Mouse (Mus musculus) heart, embryonic 11.5 days (tissue): ENCODE data around the gene Vmn1r197. TPM values are rescaled to one million over a fixed set of nuclear protein-coding genes. Genes with fewer than 3 reads are reported as not detected.
"Not testable (repeated sequence)": the region's sequence is repeated elsewhere in the genome, so short reads cannot be mapped to it uniquely, and the experiment has no call there.

Experiments used
- ATAC-seq: fragments of 200-750 bp; cut with Nextera tagmentation; replicated peaks from 2 replicates; pipeline ENCODE4 v1.8.0; 2017; ENCODE audit warnings: moderate library complexity; ENCODE audit not compliant: insufficient number of reproducible peaks, low FRiP score, low TSS enrichment
- H3K27ac ChIP-seq: fragments of 300-500 bp; sonication (generic); 2 replicates; pipeline ENCODE4 v1.5.1; 2014; ENCODE audit warnings: mild to moderate bottlenecking, low read depth, low read length
- H3K27me3 ChIP-seq: fragments of 300-500 bp; sonication (generic); 2 replicates; pipeline ENCODE4 v1.6.1; 2014; ENCODE audit warnings: mild to moderate bottlenecking, low read length, mixed read lengths; ENCODE audit not compliant: control insufficient read depth, insufficient read depth
- H3K36me3 ChIP-seq: fragments of 300-500 bp; sonication (generic); 2 replicates; pipeline ENCODE4 v1.6.1; 2014; ENCODE audit warnings: mild to moderate bottlenecking, low read length, moderate library complexity, mixed read lengths; ENCODE audit not compliant: control insufficient read depth, insufficient read depth
- H3K4me1 ChIP-seq: fragments of 300-500 bp; sonication (generic); 2 replicates; pipeline ENCODE4 v1.6.1; 2014; ENCODE audit warnings: low read length; ENCODE audit not compliant: control insufficient read depth, insufficient read depth
- H3K4me2 ChIP-seq: fragments of 300-500 bp; sonication (generic); 2 replicates; pipeline ENCODE4 v1.6.1; 2014; ENCODE audit warnings: mild to moderate bottlenecking, moderate library complexity
- H3K4me3 ChIP-seq: fragments of 300-500 bp; sonication (generic); 2 replicates; pipeline ENCODE4 v1.5.1; 2014; ENCODE audit warnings: low read depth, low read length
- H3K9ac ChIP-seq: fragments of 300-500 bp; sonication (generic); 2 replicates; pipeline ENCODE4 v1.6.1; 2014; ENCODE audit warnings: mild to moderate bottlenecking, low read depth, low read length, moderate library complexity
- H3K9me3 ChIP-seq: fragments of 300-500 bp; sonication (generic); replicated peaks from 2 replicates; pipeline ENCODE4 v1.6.1; 2016; ENCODE audit warnings: low read length; ENCODE audit not compliant: control insufficient read depth
- WGBS: fragments of 180-500 bp; shearing (Covaris S2); extraction: QIAGEN DNeasy Blood & Tissue Kit; methylation state at CpG from one replicate; pipeline ENCODE4 v1.1.7; 2014; ENCODE audit not compliant: insufficient replicate concordance; 5-methylcytosine and 5-hydroxymethylcytosine counted together
- polyA plus RNA-seq: library from polyadenylated mRNA; unstranded; fragments of >200 nt; fragmentation: Nextera tagmentation; extraction: Ambion mirVana; gene quantifications from 2 replicates; pipeline ENCODE4 v1.2.1, GENCODE M21; 2014

Gene Vmn1r197
- polyA plus RNA-seq: not detected in 2 replicates

DNA sequence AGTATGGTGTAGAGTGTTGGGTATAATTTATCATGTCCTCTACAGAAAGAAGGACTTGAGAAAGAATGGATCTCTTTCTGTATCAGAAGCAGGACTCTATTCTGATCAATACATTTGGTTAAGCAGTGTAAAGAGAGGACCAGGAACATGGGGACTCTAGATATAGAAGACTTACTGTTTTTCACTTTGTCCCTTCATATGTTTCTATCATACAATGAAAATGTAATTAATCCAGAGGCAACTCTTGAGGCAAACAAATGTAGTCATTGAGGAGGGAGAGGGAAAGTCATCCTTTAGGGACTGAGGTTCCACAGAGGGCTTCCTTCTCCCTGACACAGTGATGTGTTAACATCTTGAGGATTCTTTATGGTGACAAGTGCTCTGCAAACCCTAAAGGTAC, at the start of gene Vmn1r197:
TSS of gene Vmn1r197 (plus strand) at position 301 of the 400 bp plus-strand sequence.
- Histone ChIP-seq H3K4me2 (no peak within 1 kb of the TSS), H3K27ac (no peak within 1 kb of the TSS), H3K4me3 (no peak within 1 kb of the TSS), H3K9ac (no peak within 1 kb of the TSS), H3K27me3 (no peaks in the 10 kb centered on the region), H3K9me3 (no peaks in the 10 kb centered on the region), H3K36me3 (no peaks in the 10 kb centered on the region), H3K4me1 (no peaks in the 10 kb centered on the region)
- ATAC-seq: no peak

DNA sequence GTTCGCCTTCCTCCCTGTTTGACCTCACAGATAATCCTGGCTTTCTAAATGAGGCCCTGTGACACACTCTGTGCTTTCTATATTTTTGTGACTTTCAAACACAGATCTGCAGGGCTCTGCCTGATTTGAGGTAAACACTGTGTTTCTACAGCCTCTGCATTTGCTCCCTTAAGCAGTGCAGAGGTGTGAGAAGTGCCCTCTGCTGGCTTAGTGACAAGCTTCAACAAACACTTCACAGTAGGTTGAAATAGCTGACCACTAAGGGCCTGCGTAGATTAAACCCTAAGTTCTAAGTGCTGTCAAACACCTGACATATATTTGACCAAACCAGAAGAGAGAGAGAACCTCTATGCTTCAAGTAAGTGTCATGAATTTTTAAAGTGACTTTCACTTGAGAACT, 39.8 kb upstream of the Vmn1r197 start:
- 59% methylated on average over 2 of the region's 2 CpGs for WGBS

DNA sequence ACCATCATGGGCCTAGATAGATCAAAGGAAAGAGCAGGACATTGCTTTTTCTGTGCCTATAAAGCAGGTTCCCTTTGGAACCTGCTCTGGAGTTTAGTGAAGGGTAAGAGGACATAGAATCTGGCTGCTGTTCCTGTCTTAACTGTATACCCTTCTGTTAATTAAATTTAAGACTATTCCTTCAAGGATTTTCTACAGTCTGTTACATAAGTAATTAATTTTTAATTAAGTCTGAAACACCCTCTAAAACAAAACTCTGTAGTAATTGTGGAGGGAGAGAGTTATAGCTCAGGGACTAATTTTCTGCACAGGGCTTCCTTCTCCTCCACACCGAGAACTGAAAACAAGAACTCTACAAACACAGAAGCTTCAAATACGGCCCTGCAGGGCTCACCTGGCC, 34.8 kb upstream of the Vmn1r197 start, which contains the start of gene Vmn1r196:
TSS of gene Vmn1r196 (plus strand) at position 301 of the 400 bp plus-strand sequence.
- Histone ChIP-seq H3K9me3 (no peaks in the 10 kb centered on the region), H3K36me3 (no peaks in the 10 kb centered on the region), H3K27ac (no peak within 1 kb of the TSS), H3K4me2 (no peak within 1 kb of the TSS), H3K9ac (no peak within 1 kb of the TSS), H3K4me3 (no peak within 1 kb of the TSS), H3K27me3 (no peaks in the 10 kb centered on the region), H3K4me1 (no peaks in the 10 kb centered on the region)
- no peak for ATAC-seq
- WGBS: 59% methylated on average over 2 of the region's 2 CpGs

More for the DNA sequence above, 39.8 kb upstream of the Vmn1r197 start:
- no peak overlapping the region for H3K4me2 ChIP-seq
- ATAC-seq: no peak; the same call in 1 of the 2 replicates
- H3K36me3 ChIP-seq: no peaks in the 10 kb centered on the region
- no peaks in the 10 kb centered on the region for H3K4me1 ChIP-seq
- H3K27me3 ChIP-seq: no peaks in the 10 kb centered on the region
- no peak overlapping the region for H3K4me3 ChIP-seq
- no peak overlapping the region for H3K27ac ChIP-seq
- no peaks in the 10 kb centered on the region for H3K9me3 ChIP-seq
- no peak overlapping the region for H3K9ac ChIP-seq

DNA sequence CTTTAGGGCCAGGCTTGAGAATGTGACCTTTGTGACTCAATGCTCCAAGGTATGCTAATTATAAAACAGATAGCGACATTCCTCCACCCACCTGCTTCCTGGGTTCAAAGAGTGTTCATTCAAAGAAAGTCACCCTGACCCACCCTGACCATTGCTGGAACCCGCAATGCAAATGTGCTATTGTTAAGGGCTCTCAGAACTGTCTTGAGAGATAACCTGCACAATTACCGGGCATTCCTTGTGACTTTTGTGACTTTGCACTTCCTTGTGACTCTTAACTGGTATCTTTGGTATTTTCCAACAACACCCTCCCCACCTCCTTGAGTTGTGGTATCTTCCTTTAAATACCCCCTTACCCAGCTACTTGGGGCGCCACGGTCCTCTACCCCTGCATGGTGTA, 16.3 kb upstream of the Vmn1r197 start:
- H3K27me3 ChIP-seq, ATAC-seq, H3K36me3 ChIP-seq, H3K9ac ChIP-seq, H3K4me2 ChIP-seq, H3K4me3 ChIP-seq, H3K9me3 ChIP-seq, H3K27ac ChIP-seq, H3K4me1 ChIP-seq: not testable (repeated sequence)
- 83% methylated on average over 5 of the region's 5 CpGs for WGBS

DNA sequence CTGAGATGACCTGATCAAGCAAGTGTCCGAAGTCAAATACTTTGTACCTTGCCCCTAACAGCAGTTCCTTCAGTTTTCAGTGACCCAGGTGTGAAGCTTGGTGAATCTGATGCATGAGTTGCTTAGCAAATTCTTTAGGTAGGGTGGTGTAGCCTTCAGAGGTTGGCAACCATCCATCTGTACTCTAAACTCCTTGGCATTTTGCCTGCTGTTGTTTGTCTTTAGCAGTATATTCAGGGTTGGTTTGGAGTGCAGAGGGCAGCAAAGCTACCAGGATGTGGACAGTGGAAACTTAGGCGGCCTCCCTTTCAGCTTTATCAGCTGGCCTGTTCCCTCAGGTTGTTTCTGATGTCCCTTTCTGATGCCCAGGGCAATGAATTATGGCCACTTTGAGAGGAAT, 9.0 kb upstream of the Vmn1r197 start:
- Histone ChIP-seq H3K4me3 (no peak overlapping the region), H3K4me1 (no peaks in the 10 kb centered on the region), H3K27ac (no peak overlapping the region), H3K4me2 (no peak overlapping the region), H3K36me3 (no peaks in the 10 kb centered on the region), H3K27me3 (no peaks in the 10 kb centered on the region), H3K9ac (no peak overlapping the region), H3K9me3 (no peaks in the 10 kb centered on the region; the same call in 1 of the 2 replicates)
- ATAC-seq: no peak
- 70% methylated on average over 2 of the region's 2 CpGs for WGBS

DNA sequence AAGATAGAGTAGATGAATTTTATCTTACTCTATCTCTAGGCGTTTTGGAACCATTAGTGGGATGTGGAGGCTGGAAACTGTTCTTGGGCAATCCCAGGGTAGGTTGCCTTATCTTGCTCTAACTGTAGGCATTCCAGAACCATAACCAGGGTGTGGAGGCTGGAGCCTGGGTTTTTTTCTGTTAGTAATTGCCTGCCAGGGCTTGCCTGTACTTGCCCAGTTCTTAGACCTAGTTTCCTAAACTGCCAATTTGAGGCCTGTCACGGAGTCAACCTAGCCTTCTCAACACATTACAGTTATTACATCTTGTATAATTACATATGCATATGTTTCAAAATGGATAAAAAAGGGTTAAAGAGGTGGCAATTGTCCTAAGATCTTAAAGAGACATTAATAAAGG, 7.0 kb upstream of the Vmn1r197 start:
- H3K27me3 ChIP-seq: no peaks in the 10 kb centered on the region
- H3K4me1 ChIP-seq: no peaks in the 10 kb centered on the region
- H3K4me3 ChIP-seq: no peak overlapping the region
- H3K36me3 ChIP-seq: no peaks in the 10 kb centered on the region
- H3K9me3 ChIP-seq: no peaks in the 10 kb centered on the region; the same call in 1 of the 2 replicates
- H3K4me2 ChIP-seq: no peak overlapping the region
- 71% methylated on average over 2 of the region's 2 CpGs for WGBS
- ATAC-seq: no peak
- no peak overlapping the region for H3K9ac ChIP-seq
- H3K27ac ChIP-seq: no peak overlapping the region

DNA sequence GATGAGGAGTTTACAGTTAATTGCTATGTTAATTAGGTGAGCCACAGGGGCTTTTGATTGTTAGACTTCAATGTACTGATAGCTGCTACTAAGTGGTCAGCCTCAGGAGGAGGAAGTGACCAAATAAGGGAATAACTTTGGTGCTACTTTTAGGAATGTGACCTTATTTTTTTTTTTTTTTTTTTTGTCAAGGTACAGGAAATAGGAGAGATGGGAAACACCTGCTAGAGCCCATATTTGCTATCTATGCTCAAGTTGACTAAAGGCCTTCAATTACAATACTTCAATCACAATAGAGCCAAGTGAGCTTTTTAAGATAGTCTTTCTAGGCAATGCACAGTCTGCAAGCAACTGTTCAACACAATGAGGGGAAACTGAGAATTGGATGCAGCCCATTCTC, 4.3 kb upstream of the Vmn1r197 start:
- Histone ChIP-seq H3K4me2 (no peak overlapping the region), H3K4me3 (no peak overlapping the region), H3K36me3 (no peaks in the 10 kb centered on the region), H3K27ac (no peak overlapping the region), H3K27me3 (no peaks in the 10 kb centered on the region), H3K9ac (no peak overlapping the region), H3K4me1 (no peaks in the 10 kb centered on the region), H3K9me3 (no peaks in the 10 kb centered on the region)
- no peak for ATAC-seq

DNA sequence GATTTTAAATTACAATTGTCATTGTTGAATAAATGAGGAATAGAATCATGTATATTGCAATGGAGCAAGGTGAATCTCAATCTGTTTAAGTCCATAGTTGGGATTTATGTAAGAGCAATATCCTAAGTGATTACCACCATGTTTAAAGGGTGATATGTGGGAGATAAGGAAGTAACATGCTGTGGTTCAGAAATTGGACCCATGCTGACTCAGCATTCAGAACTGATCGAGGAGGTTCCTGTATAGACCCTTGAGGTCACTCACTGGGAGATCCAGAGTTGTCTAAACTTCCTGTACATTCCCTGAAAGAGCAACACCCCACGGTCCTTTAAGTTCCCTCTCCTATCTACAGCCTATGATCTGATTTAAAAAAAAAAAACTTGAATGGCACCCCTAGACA, 8.9 kb downstream of the Vmn1r197 start:
- no peak for ATAC-seq
- Histone ChIP-seq H3K27ac (no peak overlapping the region), H3K36me3 (no peaks in the 10 kb centered on the region), H3K4me1 (no peaks in the 10 kb centered on the region), H3K27me3 (no peaks in the 10 kb centered on the region), H3K4me2 (no peak overlapping the region), H3K9ac (no peak overlapping the region), H3K4me3 (no peak overlapping the region), H3K9me3 (no peaks in the 10 kb centered on the region)
- 55% methylated on average over 2 of the region's 2 CpGs for WGBS

DNA sequence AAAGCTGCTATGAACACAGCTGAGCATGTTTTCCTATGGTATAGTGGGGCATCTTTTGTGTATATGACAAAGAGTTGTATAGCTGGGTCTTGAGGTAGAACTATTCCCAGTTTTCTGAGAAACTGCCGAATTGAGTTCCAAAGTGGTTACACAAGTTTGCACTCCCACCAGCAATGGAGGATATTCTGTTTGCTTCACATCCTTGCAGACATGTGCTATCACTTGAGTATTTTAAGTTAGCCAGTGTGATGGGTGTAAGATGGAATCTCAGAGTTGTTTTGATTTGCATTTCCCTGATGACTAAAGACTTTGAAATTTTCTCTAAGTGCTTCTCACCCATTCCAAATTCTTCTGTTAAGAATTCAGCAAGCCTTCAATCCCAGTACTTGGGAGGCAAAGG, 11.2 kb downstream of the Vmn1r197 start:
- Histone ChIP-seq H3K9me3 (no peaks in the 10 kb centered on the region), H3K4me1 (no peaks in the 10 kb centered on the region), H3K27ac (no peak overlapping the region), H3K36me3 (no peaks in the 10 kb centered on the region), H3K4me2 (no peak overlapping the region), H3K4me3 (no peak overlapping the region), H3K27me3 (no peaks in the 10 kb centered on the region), H3K9ac (no peak overlapping the region)
- no peak for ATAC-seq
- WGBS: 89% methylated on average over 1 of the region's 1 CpGs
